Mouse (Mus musculus) MEL (cell line): ENCODE measurements around the gene Rnf152.

Experiments used
- CTCF ChIP-seq, 3 experiments: IDR thresholded peaks in 2 of 3; conservative IDR thresholded peaks in 1 of 3; 2 replicates each; pipeline ENCODE4 v1.5.1; 2011 to 2012; ENCODE audit warnings: low read length in 3 of 3, low read depth in 2 of 3, mild to moderate bottlenecking in 2 of 3, improper control_type of control experiment in 1 of 3, inconsistent platforms in 1 of 3, mixed read lengths in 1 of 3, moderate library complexity in 1 of 3; ENCODE audit not compliant: control insufficient read depth in 1 of 3, insufficient read depth in 1 of 3, poor library complexity in 1 of 3, severe bottlenecking in 1 of 3
- EP300 ChIP-seq, 2 experiments: IDR thresholded peaks; 2 replicates each; pipeline ENCODE4 v1.6.1; 2011; ENCODE audit warnings: improper control_type of control experiment in 2 of 2, low read length in 2 of 2, low read depth in 1 of 2, mild to moderate bottlenecking in 1 of 2
- HCFC1 ChIP-seq: IDR thresholded peaks from 2 replicates; pipeline ENCODE4 v1.6.1; 2012; ENCODE audit warnings: low read depth, mild to moderate bottlenecking, inconsistent platforms, low read length, improper control_type of control experiment, moderate library complexity
- NELFE ChIP-seq: IDR thresholded peaks from 2 replicates; pipeline ENCODE4 v1.6.1; 2011; ENCODE audit warnings: low read depth, low read length, improper control_type of control experiment
- TAL1 ChIP-seq: IDR thresholded peaks from 2 replicates; pipeline ENCODE4 v1.6.1; 2012; ENCODE audit warnings: mild to moderate bottlenecking, inconsistent platforms, low read length, moderate library complexity, mixed read lengths
- ZNF384 ChIP-seq: IDR thresholded peaks from 2 replicates; pipeline ENCODE4 v1.6.1; 2012; ENCODE audit warnings: low read depth, mild to moderate bottlenecking, inconsistent platforms, low read length, improper control_type of control experiment

DNA sequence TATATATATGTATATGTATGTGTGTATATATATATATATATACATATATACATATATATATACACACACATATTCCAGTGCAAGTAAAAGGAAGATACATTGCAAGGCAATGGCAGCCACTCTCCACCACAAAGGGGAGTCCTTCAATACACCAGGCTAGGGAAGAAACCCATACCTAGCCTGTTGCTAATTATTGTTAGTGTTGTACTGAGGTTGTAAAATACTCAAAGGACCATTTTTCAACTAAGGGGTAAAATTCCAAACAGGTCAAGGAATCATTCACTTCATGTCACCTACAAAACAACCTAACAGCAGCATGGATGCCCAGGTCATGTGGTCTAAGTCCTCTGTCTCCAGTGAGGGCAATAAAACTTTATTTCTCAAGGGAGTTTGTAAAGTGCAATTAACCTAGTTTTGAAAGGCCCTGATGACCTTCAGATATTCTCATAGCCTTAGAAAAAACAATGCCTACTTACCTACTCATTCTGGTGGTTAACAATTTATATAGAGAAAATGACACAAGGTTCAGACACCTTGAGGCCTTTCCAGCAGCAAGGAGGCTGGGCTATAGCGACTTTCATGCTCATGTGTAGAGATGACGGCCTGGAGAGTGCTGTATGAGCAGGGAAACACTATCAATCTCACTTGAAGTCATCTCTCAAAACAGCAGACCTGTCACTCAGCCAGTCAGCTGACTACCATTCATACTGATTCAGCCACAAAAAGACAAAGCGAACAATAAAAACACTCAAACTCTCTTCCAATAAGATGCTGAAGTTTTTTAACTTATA lies 42.3 kb downstream of the Rnf152 start:
- TF ChIP-seq ZNF384 (no peak), NELFE (no peak), EP300 (IDR thresholded peaks at IDR 0.05; ENCODE audit: low read depth in 1 of 2, low read length in 2 of 2) (no peak), TAL1 (no peak), CTCF (IDR thresholded peaks at IDR 0.05 in 2 of 3, conservative IDR thresholded peaks at IDR 0.05 in 1 of 3; ENCODE audit: control insufficient read depth in 1 of 3, insufficient read depth in 1 of 3, low read depth in 2 of 3, low read length in 3 of 3, poor library complexity in 1 of 3, severe bottlenecking in 1 of 3) (no peak), HCFC1 (no peak)
